Mouse (Mus musculus) olfactory bulb, adult 2 months (tissue): ENCODE data around the gene Slc7a10.

Experiments
- CTCF ChIP-seq: fragments of 200-500 bp; IDR thresholded peaks from 2 replicates; pipeline ENCODE4 v1.5.1; 2012; ENCODE audit warnings: low read depth, mild to moderate bottlenecking, low read length, moderate library complexity; ENCODE audit not compliant: insufficient read depth
- POLR2A ChIP-seq: fragments of 200-500 bp; IDR thresholded peaks from 2 replicates; pipeline ENCODE4 v1.6.1; 2012; ENCODE audit warnings: mild to moderate bottlenecking, low read depth, low read length, moderate library complexity; ENCODE audit not compliant: insufficient read depth

DNA sequence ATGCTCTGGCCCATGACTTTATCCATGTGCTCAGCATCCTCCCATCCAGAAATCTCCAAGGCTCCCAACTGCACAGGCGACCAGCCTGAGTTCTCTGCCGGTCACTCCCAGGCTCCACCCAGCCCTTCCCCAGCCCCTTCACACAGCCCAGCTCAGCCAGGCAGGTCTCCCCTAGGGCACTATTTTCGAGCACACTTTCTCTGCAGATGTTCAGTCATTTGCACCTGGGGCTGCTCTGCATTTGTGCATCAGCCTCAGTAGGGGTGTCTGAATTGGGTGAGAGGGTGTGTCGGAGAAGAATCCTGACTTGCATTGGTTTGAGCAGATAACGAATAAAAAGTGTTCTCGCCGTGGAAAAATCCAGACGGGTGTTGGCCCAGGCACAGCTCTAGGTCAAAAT is 43.7 kb upstream of the Slc7a10 start:
- no peak for TF ChIP-seq CTCF
- no peak for TF ChIP-seq POLR2A
